Mouse (Mus musculus) myocyte (in vitro differentiated cells): ENCODE results near the gene Mdfi. TPM values are rescaled to one million over a fixed set of nuclear protein-coding genes. Genes with fewer than 3 reads are reported as not detected.

Source experiments
- H3K27me3 ChIP-seq: one replicate; pipeline ENCODE4 v1.6.1; 2011; ENCODE audit not compliant: control insufficient read depth, insufficient read depth, insufficient read length
- H3K36me3 ChIP-seq: one replicate; pipeline ENCODE4 v1.6.1; 2011; ENCODE audit not compliant: control insufficient read depth, insufficient read depth
- H3K4me2 ChIP-seq: one replicate; pipeline ENCODE4 v1.6.1; 2011; ENCODE audit warnings: low read depth, control low read depth
- H3K4me3 ChIP-seq: one replicate; pipeline ENCODE4 v1.5.1; 2011; ENCODE audit warnings: mild to moderate bottlenecking, control low read depth, moderate library complexity
- H3K79me2 ChIP-seq: one replicate; pipeline ENCODE4 v1.6.1; 2011; ENCODE audit not compliant: control insufficient read depth, insufficient read depth
- H3ac ChIP-seq: one replicate; pipeline ENCODE4 v1.6.1; 2011; ENCODE audit not compliant: control insufficient read depth, insufficient read length
- CEBPB ChIP-seq: IDR thresholded peaks from 2 replicates; pipeline ENCODE4 v1.6.1; 2011; ENCODE audit warnings: mild to moderate bottlenecking, moderate library complexity; ENCODE audit not compliant: poor library complexity, insufficient read depth, severe bottlenecking
- E2F4 ChIP-seq: IDR thresholded peaks from one replicate; pipeline ENCODE4 v1.6.1; 2011; ENCODE audit warnings: mild to moderate bottlenecking, control low read depth, moderate library complexity; ENCODE audit not compliant: insufficient read depth
- MAX ChIP-seq: IDR thresholded peaks from one replicate; pipeline ENCODE4 v1.6.1; 2011; ENCODE audit warnings: low read depth, mild to moderate bottlenecking, control low read depth
- MYOD1 ChIP-seq, 3 experiments: IDR thresholded peaks; one replicate each; pipeline ENCODE4 v1.6.1; 2011; ENCODE audit warnings: control low read depth in 2 of 3, low read depth in 2 of 3, mild to moderate bottlenecking in 2 of 3, moderate library complexity in 1 of 3; ENCODE audit not compliant: insufficient read length in 2 of 3, control insufficient read depth in 1 of 3
- MYOG ChIP-seq, 3 experiments: IDR thresholded peaks; one replicate each; pipeline ENCODE4 v1.6.1; 2011; ENCODE audit warnings: control low read depth in 2 of 3, low read depth in 2 of 3, mild to moderate bottlenecking in 2 of 3; ENCODE audit not compliant: insufficient read length in 2 of 3, control insufficient read depth in 1 of 3, insufficient read depth in 1 of 3
- POLR2A ChIP-seq: IDR thresholded peaks from one replicate; pipeline ENCODE4 v1.6.1; 2011; ENCODE audit warnings: low read depth, mild to moderate bottlenecking, control low read depth, moderate library complexity; ENCODE audit not compliant: insufficient read length
- POLR2AphosphoS2 ChIP-seq: IDR thresholded peaks from one replicate; pipeline ENCODE4 v1.6.1; 2011; ENCODE audit warnings: low read depth, control low read depth; ENCODE audit not compliant: insufficient read length
- REST ChIP-seq: IDR thresholded peaks from one replicate; pipeline ENCODE4 v1.6.1; 2011; ENCODE audit warnings: mild to moderate bottlenecking, control low read depth, moderate library complexity; ENCODE audit not compliant: insufficient read depth, insufficient read length
- SRF ChIP-seq: IDR thresholded peaks from one replicate; pipeline ENCODE4 v1.6.1; 2011; ENCODE audit warnings: low read depth; ENCODE audit not compliant: control insufficient read depth, insufficient read length
- TCF12 ChIP-seq: IDR thresholded peaks from one replicate; pipeline ENCODE4 v1.6.1; 2011; ENCODE audit warnings: mild to moderate bottlenecking, control low read depth; ENCODE audit not compliant: poor library complexity, insufficient read depth, severe bottlenecking
- TCF3 ChIP-seq: IDR thresholded peaks from one replicate; pipeline ENCODE4 v1.6.1; 2011; ENCODE audit warnings: low read depth, control low read depth; ENCODE audit not compliant: insufficient read length
- USF1 ChIP-seq: IDR thresholded peaks from one replicate; pipeline ENCODE4 v1.6.1; 2011; ENCODE audit warnings: low read depth, mild to moderate bottlenecking, control low read depth, moderate library complexity
- polyA plus RNA-seq: library from polyadenylated mRNA; unstranded; fragments of >200 nt; fragmentation: generic; extraction: Trizol; gene quantifications from one replicate; pipeline ENCODE4 v1.2.1, GENCODE M21; 2012; ENCODE audit warnings: missing spikeins

The Mdfi gene
- polyA plus RNA-seq, 1 experiment, result 1.1 TPM

DNA sequence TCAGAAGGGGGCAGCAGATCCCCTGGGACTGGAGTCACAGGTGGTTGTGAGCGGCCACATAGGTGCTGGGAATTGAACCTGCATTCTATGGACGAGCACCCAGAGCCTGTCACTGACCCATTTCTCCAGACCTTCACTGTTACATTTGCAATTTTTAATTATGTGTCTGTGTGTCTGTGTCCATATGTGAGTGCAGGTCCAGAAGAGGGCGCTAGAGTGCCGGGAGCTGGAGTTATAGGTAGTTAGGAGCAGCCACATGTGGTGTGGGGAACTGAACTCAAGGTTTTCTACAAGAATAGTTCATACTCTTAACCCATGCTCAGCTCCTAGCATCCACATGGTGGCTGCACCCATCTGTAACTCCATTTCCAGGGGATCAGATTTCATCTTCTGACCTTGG lies 37.5 kb downstream of the Mdfi start:
- TF ChIP-seq MAX, result no peak
- TF ChIP-seq REST, result no peak
- TF ChIP-seq TCF12, result no peak
- no peak for TF ChIP-seq MYOD1 (IDR thresholded peaks at IDR 0.05; ENCODE audit: control insufficient read depth in 1 of 3, insufficient read length in 2 of 3, low read depth in 2 of 3)
- no peak for TF ChIP-seq MYOG (IDR thresholded peaks at IDR 0.05; ENCODE audit: control insufficient read depth in 1 of 3, insufficient read depth in 1 of 3, insufficient read length in 2 of 3, low read depth in 2 of 3)
- TF ChIP-seq CEBPB, result no peak
- TF ChIP-seq USF1, result no peak
- no peak for TF ChIP-seq POLR2A
- no peak for TF ChIP-seq SRF
- no peak for TF ChIP-seq TCF3
- no peak for TF ChIP-seq POLR2AphosphoS2
- TF ChIP-seq E2F4, result no peak
- H3ac ChIP-seq, result no peak overlapping the region

DNA sequence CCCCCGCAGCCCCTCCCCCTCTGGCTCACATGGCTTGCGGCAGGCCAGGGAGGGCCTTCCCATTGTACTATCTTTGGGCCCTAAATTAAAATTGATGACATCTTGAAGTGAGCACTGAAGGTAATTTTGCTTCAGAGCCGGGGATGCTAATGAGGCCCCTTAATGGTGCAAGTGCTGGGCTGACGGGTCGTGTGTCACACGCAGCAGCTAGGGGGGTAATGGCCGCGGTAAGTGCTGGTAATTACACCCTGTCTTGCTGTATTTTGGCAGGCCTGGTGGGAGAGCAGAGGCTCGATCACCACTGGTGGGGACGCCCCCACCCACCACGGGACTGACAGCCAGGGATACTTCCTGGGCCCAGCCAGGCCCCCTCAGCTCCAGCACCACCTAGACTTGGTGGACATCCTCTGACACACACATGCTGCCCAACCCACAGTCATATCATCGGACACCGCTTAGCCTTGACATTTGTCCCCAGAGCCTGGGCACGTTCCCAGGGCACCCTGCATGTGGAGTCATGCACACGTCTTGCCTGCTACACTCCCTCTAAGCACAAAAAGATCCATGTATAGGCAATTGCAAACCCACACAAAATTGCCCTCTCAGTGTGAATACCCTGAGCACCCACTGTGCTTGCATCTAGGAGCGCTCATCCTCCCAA lies 38.2 kb downstream of the Mdfi start:
- no peak overlapping the region for H3K4me2 ChIP-seq
- no peaks in the 10 kb centered on the region for H3K27me3 ChIP-seq
- no peaks in the 10 kb centered on the region for H3K36me3 ChIP-seq
- no peaks in the 10 kb centered on the region for H3K79me2 ChIP-seq
- no peak overlapping the region for H3K4me3 ChIP-seq
- TF ChIP-seq SRF (no peak), POLR2AphosphoS2 (no peak), MAX (no peak), TCF3 (no peak), TCF12 (no peak), POLR2A (no peak), REST (no peak), MYOD1 (IDR thresholded peaks at IDR 0.05; ENCODE audit: control insufficient read depth in 1 of 3, insufficient read length in 2 of 3, low read depth in 2 of 3) (no peak)
- no peak overlapping the region for H3ac ChIP-seq

More for the DNA sequence above, 37.5 kb downstream of the Mdfi start:
- Histone ChIP-seq H3K27me3 (no peaks in the 10 kb centered on the region), H3K4me2 (no peak overlapping the region), H3K79me2 (no peaks in the 10 kb centered on the region), H3K4me3 (no peak overlapping the region), H3K36me3 (no peaks in the 10 kb centered on the region)

- Histone ChIP-seq H3K27me3 (no peaks in the 10 kb centered on the region), H3K79me2 (no peaks in the 10 kb centered on the region), H3ac (no peak overlapping the region), H3K4me2 (no peak overlapping the region), H3K4me3 (no peak overlapping the region), H3K36me3 (no peaks in the 10 kb centered on the region)
- no peak for TF ChIP-seq MYOD1 (IDR thresholded peaks at IDR 0.05; ENCODE audit: control insufficient read depth in 1 of 3, insufficient read length in 2 of 3, low read depth in 2 of 3)
- TF ChIP-seq MAX, result no peak
- no peak for TF ChIP-seq TCF3
- no peak for TF ChIP-seq MYOG (IDR thresholded peaks at IDR 0.05; ENCODE audit: control insufficient read depth in 1 of 3, insufficient read depth in 1 of 3, insufficient read length in 2 of 3, low read depth in 2 of 3)
- TF ChIP-seq POLR2AphosphoS2, result no peak
- no peak for TF ChIP-seq TCF12
- no peak for TF ChIP-seq REST
- TF ChIP-seq POLR2A, result no peak
- no peak for TF ChIP-seq E2F4
- no peak for TF ChIP-seq CEBPB
- TF ChIP-seq USF1, result no peak
- no peak for TF ChIP-seq SRF
Measured at GRCm38 (mm10) chr17:47795446-47795845, 39.0 kb downstream of the Mdfi start.

DNA sequence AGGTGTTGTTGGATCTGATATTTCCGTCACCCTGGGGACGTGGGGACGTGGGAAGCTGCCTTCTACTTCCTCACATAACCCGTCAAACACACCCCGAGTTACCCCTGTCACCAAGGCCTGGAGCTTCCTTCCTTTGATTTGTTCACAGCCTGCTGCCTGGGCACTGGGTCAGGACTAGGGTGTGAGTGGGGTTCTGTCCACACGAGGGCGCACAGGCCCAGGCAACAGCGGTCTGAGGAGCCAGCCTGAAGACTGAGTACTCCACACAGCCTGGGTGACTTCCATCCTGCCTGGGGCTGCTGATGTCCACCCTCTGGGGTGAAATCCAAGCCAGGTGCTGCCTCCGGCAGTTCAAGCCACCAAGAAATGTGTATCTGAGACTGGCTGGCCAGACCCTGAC lies 41.1 kb downstream of the Mdfi start:
- H3K79me2 ChIP-seq, result no peaks in the 10 kb centered on the region

More for the DNA sequence above, 41.1 kb downstream of the Mdfi start:
- H3ac ChIP-seq, result no peak overlapping the region
- TF ChIP-seq TCF3 (no peak), E2F4 (no peak), REST (no peak), TCF12 (no peak), CEBPB (no peak), MYOD1 (IDR thresholded peaks at IDR 0.05; ENCODE audit: control insufficient read depth in 1 of 3, insufficient read length in 2 of 3, low read depth in 2 of 3) (no peak), MYOG (IDR thresholded peaks at IDR 0.05; ENCODE audit: control insufficient read depth in 1 of 3, insufficient read depth in 1 of 3, insufficient read length in 2 of 3, low read depth in 2 of 3) (no peak), MAX (no peak), POLR2AphosphoS2 (no peak), SRF (no peak), POLR2A (no peak), USF1 (no peak)
- no peaks in the 10 kb centered on the region for H3K27me3 ChIP-seq
- H3K36me3 ChIP-seq, result no peaks in the 10 kb centered on the region
- H3K4me3 ChIP-seq, result no peak overlapping the region
- H3K4me2 ChIP-seq, result no peak overlapping the region
